Mouse (Mus musculus) liver, embryonic 14 days (tissue): ENCODE measurements around the gene Armc3. TPM values are rescaled to one million over a fixed set of nuclear protein-coding genes. Genes with fewer than 3 reads are reported as not detected.

Source experiments
- polyA plus RNA-seq: library from polyadenylated mRNA; depleted of rRNA; stranded (reverse); fragments of >200 nt; gene quantifications from 2 replicates; pipeline ENCODE4 v1.2.3, GENCODE M21; 2012; rRNA removed

Armc3 gene
- 0.01 TPM in 2 replicates for polyA plus RNA-seq

GRCm38 (mm10) chr2:19198452-19199365, at the start of gene Armc3:
Gene Armc3, plus strand, starts transcription at chr2:19199302.

Other genes starting within 250 kb of the Armc3 start
- gene Pip4k2a, start 201.2 kb upstream of the Armc3 start, polyA plus RNA-seq = 15.2 and 18.0 TPM in 2 replicates
- 0.18 and 0.25 TPM in 2 replicates for gene 4930426L09Rik, start 201.0 kb upstream of the Armc3 start, polyA plus RNA-seq
- gene Msrb2, start 172.1 kb downstream of the Armc3 start, polyA plus RNA-seq = 6.2 and 7.3 TPM in 2 replicates
- gene Ptf1a, start 246.4 kb downstream of the Armc3 start, polyA plus RNA-seq = not detected in 2 replicates